Mouse (Mus musculus) left cerebral cortex, adult 9 months (tissue): ENCODE measurements around the gene Nrxn3.

Experiments
- DNase-seq, 2 experiments: peaks; one replicate each; pipeline ENCODE4 v3.0.0; 2022; ENCODE audit warnings: low spot score in 2 of 2

Nrxn3 gene

DNA sequence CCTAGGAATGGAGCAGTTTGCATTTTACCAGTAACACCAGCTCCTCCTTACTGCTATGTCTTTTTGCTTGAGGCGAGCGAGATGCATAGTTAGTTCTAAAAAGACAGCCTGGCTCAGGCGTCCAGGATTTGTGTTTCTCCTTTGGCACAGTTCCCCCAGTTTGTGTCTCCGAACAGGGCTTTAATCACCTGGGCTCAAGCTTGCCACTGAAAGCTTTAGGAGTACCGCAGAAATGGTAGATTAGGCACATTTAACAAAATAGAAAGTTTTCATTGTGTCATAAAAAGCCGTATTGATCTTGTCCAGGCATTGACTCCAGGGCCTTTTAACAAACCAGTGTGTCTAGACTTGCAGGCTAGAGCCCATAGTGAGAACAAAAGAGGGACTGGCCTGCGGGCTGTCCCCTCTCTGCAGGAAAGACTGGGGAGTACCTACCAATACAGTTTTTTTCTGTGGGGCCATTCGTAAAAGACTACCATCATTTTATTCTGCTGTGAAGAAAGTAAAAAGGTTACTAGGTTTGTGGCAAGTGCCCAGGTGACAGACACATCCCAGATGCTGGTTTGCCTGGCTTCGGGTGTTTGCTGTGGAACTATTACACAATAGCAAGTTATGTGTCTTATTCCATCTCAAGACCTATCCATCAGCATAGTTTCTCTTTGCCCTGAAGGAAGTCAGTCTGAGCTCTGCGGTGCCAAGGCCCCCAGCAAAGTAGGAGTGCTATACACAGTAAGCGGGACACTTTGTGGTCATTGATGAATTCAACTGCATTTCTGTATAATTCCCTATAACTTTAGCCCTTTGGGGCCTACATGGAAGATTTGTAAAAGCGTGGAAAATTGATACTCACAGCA lies 451.9 kb downstream of the Nrxn3 start:
- DNase-seq, result no peak

DNA sequence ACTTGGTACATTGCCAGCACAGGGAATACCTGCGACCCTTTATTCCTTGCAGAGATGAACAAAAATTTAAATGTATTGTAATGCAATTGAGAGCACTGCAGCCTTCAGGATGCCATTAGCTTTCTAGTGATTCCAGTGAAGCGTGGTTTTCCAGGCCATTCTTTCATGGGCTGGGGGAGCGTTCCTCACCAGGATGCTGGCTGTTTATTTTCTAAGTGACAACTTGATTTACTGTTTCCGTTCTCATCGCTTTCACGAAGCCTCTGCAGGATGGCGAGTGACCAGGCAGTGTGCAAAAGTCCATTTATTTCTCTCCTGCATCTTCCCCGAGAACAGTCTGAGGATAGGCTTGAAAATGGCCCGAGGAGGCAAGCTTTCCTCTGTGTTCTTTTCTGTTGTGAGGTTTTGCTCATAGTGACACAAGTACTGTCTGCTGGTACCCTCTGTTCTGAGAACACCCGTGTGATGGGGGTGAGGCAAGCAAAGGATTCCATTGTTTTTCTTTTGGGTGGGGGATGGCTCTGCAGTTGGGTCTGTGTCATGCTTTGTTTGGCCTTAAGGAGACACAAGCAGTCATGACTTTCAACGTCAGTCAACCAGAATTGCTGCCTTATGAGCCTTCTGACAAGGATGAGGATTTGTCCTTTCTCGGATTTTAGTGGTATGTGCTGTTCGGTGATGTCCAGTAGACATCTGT lies 457.4 kb downstream of the Nrxn3 start:
- DNase-seq, result no peak

DNA sequence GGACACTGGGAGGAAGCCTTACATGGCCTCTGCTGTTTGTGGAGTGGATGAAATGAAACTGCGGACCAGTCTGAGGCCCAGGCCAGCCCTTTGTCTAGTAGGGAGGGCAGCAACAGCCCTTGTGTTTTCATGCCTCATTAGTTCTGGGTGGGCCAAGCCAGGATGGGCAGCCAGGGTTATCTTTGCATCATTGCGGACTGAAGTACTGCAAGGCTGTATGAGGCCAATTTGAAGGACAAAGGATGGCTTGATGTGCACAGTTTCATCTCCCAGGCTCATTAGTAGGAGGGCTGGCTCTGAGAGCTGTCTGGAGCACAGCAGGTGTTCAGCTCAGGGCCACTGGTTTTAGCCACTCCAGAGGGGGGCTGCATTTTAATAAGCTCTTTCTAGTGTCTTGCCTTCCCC lies 458.5 kb downstream of the Nrxn3 start:
- DNase-seq, result no peak

DNA sequence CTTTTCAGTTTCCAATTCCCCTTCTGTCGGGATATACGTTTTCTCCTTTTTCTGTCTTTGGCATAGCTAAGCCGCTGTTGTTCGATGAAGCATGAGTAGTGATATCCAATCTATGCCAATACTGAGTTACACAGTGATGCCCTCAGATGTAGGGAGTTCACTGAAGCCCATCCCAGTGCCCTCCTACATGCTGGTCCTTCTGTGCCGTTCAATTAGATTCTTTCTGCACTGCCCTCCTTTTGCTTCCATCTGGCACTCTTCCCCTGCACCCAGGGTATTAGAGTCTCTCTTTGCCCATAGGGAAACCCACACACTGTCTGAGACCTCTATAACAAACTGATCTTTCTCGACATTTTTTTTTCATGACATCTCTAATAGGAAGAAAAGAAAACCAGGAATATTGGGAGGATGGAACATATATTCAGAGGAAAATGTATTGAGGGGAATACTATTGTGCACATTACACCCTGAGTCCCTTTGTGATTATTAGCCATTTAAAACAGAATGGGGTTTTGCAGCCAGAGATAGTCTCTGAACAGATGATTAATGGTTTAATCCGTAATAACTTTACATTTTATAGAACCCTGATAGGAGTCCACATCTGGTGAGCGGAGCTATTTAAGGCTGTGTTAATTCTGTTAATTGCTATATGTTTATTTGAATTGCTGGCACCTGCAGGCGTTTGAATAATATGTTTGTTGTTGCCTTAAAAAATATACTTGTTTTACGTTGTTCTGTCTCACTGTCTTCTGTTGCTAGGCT lies 476.3 kb downstream of the Nrxn3 start:
- no peak for DNase-seq

DNA sequence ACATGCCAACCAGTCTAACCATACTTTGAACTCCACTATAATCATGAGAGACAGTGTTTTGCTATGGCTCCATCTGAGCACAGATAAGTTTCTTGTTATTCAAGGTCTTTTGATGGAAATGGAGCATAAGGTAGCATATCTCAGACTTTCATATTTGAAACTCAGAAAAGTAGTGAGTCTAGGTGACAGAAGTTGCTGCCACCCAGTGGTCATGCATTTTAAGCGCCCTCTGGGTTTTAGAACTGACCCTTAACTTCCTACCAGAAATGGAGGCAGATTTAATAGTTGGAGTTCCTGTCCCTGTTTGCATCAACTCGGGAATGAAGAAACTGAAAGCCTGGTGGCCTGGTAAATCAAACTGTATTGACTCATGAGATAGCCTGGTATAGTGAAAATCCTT lies 488.9 kb downstream of the Nrxn3 start:
- DNase-seq, result no peak

DNA sequence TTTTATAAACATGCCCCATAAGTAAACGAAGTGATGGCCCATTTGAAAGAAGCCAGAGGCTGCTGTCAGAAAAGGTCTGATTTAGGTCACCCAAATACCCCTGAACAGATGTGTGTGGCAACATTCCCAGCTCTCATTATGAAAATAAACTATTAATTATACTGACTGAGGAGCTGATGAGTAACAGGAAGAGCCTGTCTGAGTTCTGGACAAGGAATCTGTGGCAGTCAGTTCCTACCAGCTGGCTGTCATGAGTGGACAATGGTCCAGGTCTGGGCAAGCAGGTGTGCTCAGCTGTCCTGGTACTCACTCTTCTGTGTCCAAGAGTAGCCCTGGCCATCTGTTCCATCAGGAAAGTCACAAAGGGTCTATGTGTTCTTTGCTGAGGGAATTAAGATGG lies 517.1 kb downstream of the Nrxn3 start:
- no peak for DNase-seq

DNA sequence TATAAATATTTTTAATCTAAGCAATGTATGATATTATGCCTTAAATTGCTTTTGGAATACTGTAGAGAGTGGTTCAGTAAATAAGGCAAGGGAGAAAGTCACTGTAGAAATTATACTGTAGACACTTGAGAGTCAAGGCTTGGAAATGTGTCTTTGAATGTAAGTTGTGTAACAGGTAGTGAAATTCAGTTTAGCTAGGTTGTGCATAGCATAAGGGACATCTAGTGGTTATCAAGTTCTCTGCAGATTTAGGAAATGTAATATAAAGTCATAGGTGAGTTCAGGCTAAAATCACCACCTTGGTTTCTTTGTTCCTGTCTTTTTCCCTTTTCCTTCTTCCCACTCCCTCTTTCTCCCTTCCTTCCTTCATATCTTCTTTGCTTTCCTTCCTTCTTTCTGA lies 518.9 kb downstream of the Nrxn3 start:
- no peak for DNase-seq

GRCm38 (mm10) chr12:89242476-89242875 lies 519.8 kb downstream of the Nrxn3 start:
- no peak for DNase-seq

GRCm38 (mm10) chr12:89255275-89255892 lies 532.7 kb downstream of the Nrxn3 start:
- DNase-seq, result no peak

GRCm38 (mm10) chr12:89258879-89259278 lies 536.2 kb downstream of the Nrxn3 start:
- no peak for DNase-seq

GRCm38 (mm10) chr12:89260076-89260475 lies 537.4 kb downstream of the Nrxn3 start:
- no peak for DNase-seq

DNA sequence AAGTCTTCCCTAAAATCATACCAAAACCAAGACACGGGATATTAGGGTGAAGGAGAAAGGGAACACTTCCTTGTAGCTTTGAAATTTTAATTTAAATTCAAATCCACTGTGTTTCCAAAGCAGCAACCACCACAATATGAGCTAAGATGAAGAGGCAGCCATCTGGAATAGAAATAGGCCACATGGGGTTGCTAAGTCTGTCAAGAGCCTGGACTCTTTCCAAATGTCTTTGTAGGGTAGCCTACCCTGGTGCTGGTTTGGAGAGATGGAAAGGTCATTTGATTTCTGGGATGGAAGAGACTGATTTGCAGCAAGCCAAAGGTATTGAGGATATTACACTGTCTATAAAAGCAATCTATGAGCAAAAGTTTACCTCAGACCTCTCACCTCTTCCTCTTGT lies 539.6 kb downstream of the Nrxn3 start:
- DNase-seq, result no peak

- DNase-seq, result no peak
These were observed 560.0 kb downstream of the Nrxn3 start for GRCm38 (mm10) chr12:89282362-89283343.

- peak in 1 of 2 experiments; percentile 16 for DNase-seq
These were observed 561.7 kb downstream of the Nrxn3 start for GRCm38 (mm10) chr12:89284412-89284811.

DNA sequence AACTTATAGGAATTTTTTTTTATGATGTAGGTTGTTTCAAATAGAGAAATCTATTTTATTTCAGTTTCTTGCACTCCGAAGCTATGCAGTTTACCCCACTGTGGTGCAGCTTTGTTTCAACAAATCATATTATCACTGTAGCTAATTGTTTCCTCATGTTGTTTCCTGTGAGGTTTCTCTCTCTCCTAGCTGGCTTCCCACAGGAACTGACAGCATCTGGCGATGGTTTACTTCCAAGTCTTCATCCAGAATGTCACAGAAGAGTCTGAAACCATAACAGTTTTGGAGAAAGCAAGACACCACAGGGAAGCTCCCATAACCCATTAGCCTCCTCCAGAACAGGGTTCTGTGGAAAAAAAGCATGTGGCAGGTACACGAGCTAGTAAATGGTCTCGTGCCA lies 564.4 kb downstream of the Nrxn3 start:
- DNase-seq, result no peak

- no peak for DNase-seq
These were observed 567.1 kb downstream of the Nrxn3 start for GRCm38 (mm10) chr12:89289589-89290274.

DNA sequence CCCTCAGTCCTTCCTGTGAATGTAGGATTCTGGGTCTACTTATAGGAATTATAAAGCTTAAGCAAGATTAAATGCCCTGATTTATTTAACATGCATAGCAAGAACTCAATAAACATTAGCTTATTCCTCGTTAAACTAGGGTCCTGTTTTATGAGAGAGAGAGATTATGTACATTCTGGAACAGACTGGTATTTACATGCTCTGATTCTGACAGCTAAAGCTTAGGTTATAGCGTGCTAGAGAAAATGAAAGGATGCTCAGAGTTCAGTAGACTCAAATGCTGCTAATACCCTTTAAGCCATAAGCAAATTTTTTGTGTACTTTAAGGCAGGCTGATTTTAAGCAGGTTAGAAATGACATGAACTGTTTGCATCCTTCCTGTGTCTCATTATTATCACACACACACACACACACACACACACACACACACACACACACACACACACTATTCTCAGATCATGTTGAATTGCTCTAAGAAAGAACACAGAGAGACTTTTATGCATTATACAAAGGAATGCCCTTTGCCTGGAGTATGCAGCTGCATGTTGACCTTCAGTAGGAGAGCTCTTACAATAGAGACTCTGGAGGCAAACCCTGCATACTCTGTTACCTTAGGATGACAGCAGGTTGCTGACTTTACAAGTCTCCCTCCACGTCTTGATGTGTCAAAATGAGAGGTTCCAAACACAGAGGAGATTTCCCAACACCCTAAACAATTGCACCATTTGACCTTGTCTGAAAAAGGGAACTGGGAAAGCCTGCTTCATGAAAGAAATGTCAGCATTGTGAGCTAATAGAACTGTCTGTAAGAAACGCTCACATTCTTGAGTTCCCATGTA lies 568.3 kb downstream of the Nrxn3 start:
- DNase-seq, result no peak

DNA sequence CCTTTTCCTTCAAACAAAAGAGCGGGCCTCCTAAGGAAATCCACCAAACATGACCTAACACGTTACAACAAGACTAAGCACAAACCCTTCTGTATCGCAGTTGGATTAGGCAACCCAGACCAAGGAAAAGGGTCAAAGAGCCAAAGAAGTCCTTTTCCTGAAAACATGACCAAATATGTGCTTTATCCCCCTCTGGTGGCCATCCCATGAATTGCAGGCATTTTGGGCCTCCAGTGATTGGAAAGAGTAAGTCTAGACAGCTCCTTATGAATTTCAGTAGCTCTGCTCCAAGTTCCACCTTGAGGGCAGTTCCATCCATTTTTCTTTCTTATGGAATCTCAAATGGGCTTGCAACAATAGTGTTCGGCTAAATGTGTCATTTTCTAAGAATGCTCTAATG lies 579.3 kb downstream of the Nrxn3 start:
- peak; percentile 25 to 87 for DNase-seq

GRCm38 (mm10) chr12:89310200-89310599 lies 587.5 kb downstream of the Nrxn3 start:
- peak in 1 of 2 experiments; percentile 35 for DNase-seq
